Mouse (Mus musculus) liver, adult 2 months (tissue): ENCODE data around the gene Prmt1. TPM values are rescaled to one million over a fixed set of nuclear protein-coding genes. Genes with fewer than 3 reads are reported as not detected.
A peak's percentile ranks its signal among the peaks of the same experiment; 100 is the strongest.

Experiments
- DNase-seq: peaks from one replicate; pipeline ENCODE4 v3.0.0-alpha.2; 2011; ENCODE audit warnings: low read depth, low spot score; ENCODE audit errors: extremely low read depth
- H3K27ac ChIP-seq: fragments of 200-500 bp; replicated peaks from 2 replicates; pipeline ENCODE4 v1.5.1; 2012; ENCODE audit warnings: low read depth, mild to moderate bottlenecking, control low read depth, inconsistent platforms, low read length; ENCODE audit not compliant: insufficient read depth
- H3K27me3 ChIP-seq: fragments of 200-500 bp; 2 replicates; pipeline ENCODE4 v1.6.1; 2012; ENCODE audit warnings: mild to moderate bottlenecking, moderate library complexity, low read length, inconsistent platforms; ENCODE audit not compliant: control insufficient read depth, insufficient read depth
- H3K36me3 ChIP-seq: fragments of 200-500 bp; 2 replicates; pipeline ENCODE4 v1.6.1; 2012; ENCODE audit warnings: low read length, inconsistent platforms; ENCODE audit not compliant: control insufficient read depth, insufficient read depth
- H3K4me1 ChIP-seq: fragments of 200-500 bp; 2 replicates; pipeline ENCODE4 v1.6.1; 2011; ENCODE audit warnings: low read length; ENCODE audit not compliant: control insufficient read depth, insufficient read depth
- H3K4me3 ChIP-seq: fragments of 200-500 bp; 2 replicates; pipeline ENCODE4 v1.5.1; 2011; ENCODE audit warnings: low read depth, mild to moderate bottlenecking, control low read depth, low read length, moderate library complexity; ENCODE audit not compliant: insufficient read depth
- H3K79me2 ChIP-seq: fragments of 200-500 bp; 2 replicates; pipeline ENCODE4 v1.6.1; 2012; ENCODE audit warnings: inconsistent platforms, mild to moderate bottlenecking, low read length, moderate library complexity; ENCODE audit not compliant: control insufficient read depth, insufficient read depth
- H3K9ac ChIP-seq: fragments of 200-500 bp; 2 replicates; pipeline ENCODE4 v1.6.1; 2012; ENCODE audit warnings: low read depth, mild to moderate bottlenecking, control low read depth, inconsistent platforms, low read length
- CTCF ChIP-seq: fragments of 200-500 bp; IDR thresholded peaks from 2 replicates; pipeline ENCODE4 v1.5.1; 2011; ENCODE audit warnings: low read depth, low read length, control low read depth
- POLR2A ChIP-seq: fragments of 200-500 bp; IDR thresholded peaks from 2 replicates; pipeline ENCODE4 v1.6.1; 2011; ENCODE audit warnings: low read length, control low read depth; ENCODE audit not compliant: insufficient read depth; ENCODE audit errors: extremely low read depth
- WGBS: fragments of 180-500 bp; shearing (Covaris S2); methylation state at CpG from one replicate; pipeline ENCODE4 v1.1.7; 2018; 5-methylcytosine and 5-hydroxymethylcytosine counted together
- polyA plus RNA-seq: library from polyadenylated mRNA; depleted of rRNA; stranded (reverse); fragments of >200 nt; gene quantifications from 2 replicates; pipeline ENCODE4 v1.2.3, GENCODE M21; 2012; rRNA removed
- total RNA-seq: library from RNA; depleted of rRNA; stranded (reverse); fragments of >200 nt; gene quantifications from 2 replicates; pipeline ENCODE4 v1.2.3, GENCODE M21; 2014; rRNA removed

The Prmt1 gene
- total and polyA plus RNA-seq, 2 experiments: 15.9 to 36.1 TPM

DNA sequence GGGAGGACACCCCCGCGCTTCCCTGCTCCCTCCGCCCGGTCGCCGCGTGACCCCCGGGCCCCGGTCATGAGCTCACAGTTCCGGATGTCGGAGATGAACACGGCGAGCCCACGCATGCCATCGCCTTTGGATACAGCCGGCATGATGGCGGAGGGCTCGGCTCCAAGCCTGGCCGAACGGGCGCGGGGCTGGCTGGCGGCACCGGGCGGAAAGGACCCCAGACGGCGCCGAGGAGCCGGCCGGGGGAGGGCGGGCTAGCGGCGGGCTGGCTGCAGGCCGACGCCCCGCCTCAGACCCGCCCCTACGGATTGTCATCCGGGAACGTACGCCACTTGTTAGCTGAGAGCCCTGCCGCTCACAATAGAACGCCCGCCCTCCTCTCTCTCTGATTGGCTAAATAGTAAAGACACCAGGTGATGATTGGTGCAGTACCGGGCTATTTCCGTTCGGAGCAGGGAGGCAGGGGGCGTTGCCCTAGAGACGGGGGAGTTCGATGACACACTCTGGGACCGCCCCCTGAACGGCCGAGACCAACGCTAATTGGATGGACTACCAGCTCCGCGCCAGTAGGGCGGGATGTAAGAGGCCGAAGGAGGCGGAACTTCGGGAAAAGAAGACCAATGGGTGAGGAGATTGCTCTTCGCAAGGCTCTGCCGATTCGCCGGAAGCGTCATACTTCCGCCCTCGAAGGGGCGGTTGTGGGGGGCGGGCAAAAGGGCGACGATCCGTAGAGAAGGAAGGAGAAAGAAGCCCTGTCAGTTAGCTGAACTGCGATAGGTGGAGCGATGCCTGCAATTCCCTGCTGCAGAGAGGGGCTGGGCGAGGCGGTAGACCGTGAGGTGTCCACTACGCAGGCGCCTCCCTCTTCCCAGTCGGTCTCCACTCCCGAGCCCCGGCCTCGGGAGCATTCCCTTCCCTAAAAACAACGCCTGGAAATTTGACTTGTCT lies 56.9 kb downstream of the Prmt1 start, which contains the start of gene Ap2a1:
TSS of gene Ap2a1 (minus strand) at position 293 of the 948 bp plus-strand sequence.
- peaks cover 16% of the 10 kb centered on the region for H3K79me2 ChIP-seq
- DNase-seq: peak; percentile 99
- peak within 1 kb of the TSS; percentile 99 for H3K4me3 ChIP-seq
- peak; percentile 83 for TF ChIP-seq POLR2A
- TF ChIP-seq CTCF: no peak
- under 1% methylated on average over 84 of the region's 84 CpGs for WGBS
- H3K4me1 ChIP-seq: peaks cover 7% of the 10 kb centered on the region
- no peaks in the 10 kb centered on the region for H3K36me3 ChIP-seq
- peak within 1 kb of the TSS; percentile 83 for H3K27ac ChIP-seq
- H3K9ac ChIP-seq: peak within 1 kb of the TSS; percentile 99
- no peaks in the 10 kb centered on the region for H3K27me3 ChIP-seq

DNA sequence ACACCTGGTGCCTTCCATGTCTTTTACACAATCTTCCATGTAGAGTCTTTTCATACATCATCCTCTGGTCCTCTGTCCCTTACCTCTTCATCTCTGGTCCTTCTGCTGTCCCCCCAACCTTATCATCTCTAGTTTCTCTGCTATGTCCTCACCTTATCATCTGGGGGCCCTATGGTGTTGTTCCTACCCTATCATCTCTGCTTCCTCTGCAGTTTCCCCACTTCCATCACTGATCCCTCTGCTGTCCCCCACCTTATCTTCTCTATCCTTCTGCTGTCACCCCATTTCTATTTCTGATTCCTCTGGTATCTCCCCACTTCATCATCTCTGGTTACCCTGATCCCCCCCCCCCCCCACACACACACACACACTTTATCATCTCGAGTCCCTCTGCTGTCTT lies 57.8 kb downstream of the Prmt1 start:
- 0% methylated on average over 1 of the region's 1 CpGs for WGBS
- peaks cover 7% of the 10 kb centered on the region for H3K4me1 ChIP-seq
- no peaks in the 10 kb centered on the region for H3K27me3 ChIP-seq

More for the DNA sequence above, 57.8 kb downstream of the Prmt1 start:
- no peak for DNase-seq
- Histone ChIP-seq H3K79me2 (peaks cover 16% of the 10 kb centered on the region), H3K36me3 (peaks cover 2% of the 10 kb centered on the region; the same call in 1 of the 2 replicates), H3K9ac (peak overlapping the region; percentile 99), H3K27ac (no peak overlapping the region), H3K4me3 (peak overlapping the region; percentile 99)
- TF ChIP-seq CTCF (no peak), POLR2A (no peak)

Other genes with a start within 250 kb of the Prmt1 start
Only the 30 nearest of the 35 such genes appear.
- gene Nup62, start 170.5 kb downstream of the Prmt1 start, total RNA-seq: 4.0 and 5.4 TPM in 2 replicates
- 20.4 and 20.6 TPM in 2 replicates for gene Nup62, start 170.5 kb downstream of the Prmt1 start, polyA plus RNA-seq
- gene Il4i1, start 170.2 kb downstream of the Prmt1 start, total RNA-seq: 0.60 and 0.65 TPM in 2 replicates
- gene Il4i1, start 170.2 kb downstream of the Prmt1 start, polyA plus RNA-seq: 0.85 and 1.7 TPM in 2 replicates
- 22.9 and 43.9 TPM in 2 replicates for gene Atf5, start 169.9 kb downstream of the Prmt1 start, total RNA-seq
- 727 and 964 TPM in 2 replicates for gene Atf5, start 169.9 kb downstream of the Prmt1 start, polyA plus RNA-seq
- 23.9 and 35.4 TPM in 2 replicates for gene Akt1s1, start 137.6 kb downstream of the Prmt1 start, total RNA-seq
- 93.9 and 106 TPM in 2 replicates for gene Akt1s1, start 137.6 kb downstream of the Prmt1 start, polyA plus RNA-seq
- gene Tbc1d17, start 137.5 kb downstream of the Prmt1 start, total RNA-seq: 20.2 and 31.5 TPM in 2 replicates
- gene Tbc1d17, start 137.5 kb downstream of the Prmt1 start, polyA plus RNA-seq: 81.1 and 91.6 TPM in 2 replicates
- 20.8 and 24.0 TPM in 2 replicates for gene Pnkp, start 129.4 kb downstream of the Prmt1 start, total RNA-seq
- gene Pnkp, start 129.4 kb downstream of the Prmt1 start, polyA plus RNA-seq: 42.5 and 45.7 TPM in 2 replicates
- 17.0 and 32.8 TPM in 2 replicates for gene Ptov1, start 116.8 kb downstream of the Prmt1 start, total RNA-seq
- gene Ptov1, start 116.8 kb downstream of the Prmt1 start, polyA plus RNA-seq: 76.1 and 91.6 TPM in 2 replicates
- 11.6 and 16.6 TPM in 2 replicates for gene Med25, start 93.9 kb downstream of the Prmt1 start, total RNA-seq
- 114 TPM in 2 replicates for gene Med25, start 93.9 kb downstream of the Prmt1 start, polyA plus RNA-seq
- 5.7 and 6.8 TPM in 2 replicates for gene Fuz, start 90.5 kb downstream of the Prmt1 start, total RNA-seq
- gene Fuz, start 90.5 kb downstream of the Prmt1 start, polyA plus RNA-seq: 16.6 and 25.1 TPM in 2 replicates
- 14.5 and 18.3 TPM in 2 replicates for gene Ap2a1, start 57.1 kb downstream of the Prmt1 start, total RNA-seq
- 32.8 and 38.2 TPM in 2 replicates for gene Ap2a1, start 57.1 kb downstream of the Prmt1 start, polyA plus RNA-seq
- not detected in 2 replicates for gene Tsks, start 43.4 kb downstream of the Prmt1 start, total RNA-seq
- 0.20 and 0.51 TPM in 2 replicates for gene Tsks, start 43.4 kb downstream of the Prmt1 start, polyA plus RNA-seq
- gene Cpt1c, start 11.7 kb downstream of the Prmt1 start, total RNA-seq: 0.09 and 0.34 TPM in 2 replicates
- 0.71 and 0.91 TPM in 2 replicates for gene Cpt1c, start 11.7 kb downstream of the Prmt1 start, polyA plus RNA-seq
- 58.5 and 59.0 TPM in 2 replicates for gene Irf3, start 11.1 kb upstream of the Prmt1 start, total RNA-seq
- gene Irf3, start 11.1 kb upstream of the Prmt1 start, polyA plus RNA-seq: 82.0 and 101 TPM in 2 replicates
- 4.2 and 5.6 TPM in 2 replicates for gene Bcl2l12, start 12.1 kb upstream of the Prmt1 start, total RNA-seq
- 13.3 and 14.5 TPM in 2 replicates for gene Bcl2l12, start 12.1 kb upstream of the Prmt1 start, polyA plus RNA-seq
- gene Scaf1, start 29.8 kb upstream of the Prmt1 start, total RNA-seq: 4.4 and 9.7 TPM in 2 replicates
- 25.7 and 31.8 TPM in 2 replicates for gene Scaf1, start 29.8 kb upstream of the Prmt1 start, polyA plus RNA-seq
- gene Rras, start 31.4 kb upstream of the Prmt1 start, total RNA-seq: 8.9 and 13.9 TPM in 2 replicates
- 53.4 and 54.9 TPM in 2 replicates for gene Rras, start 31.4 kb upstream of the Prmt1 start, polyA plus RNA-seq
- 1.2 and 1.7 TPM in 2 replicates for gene Prr12, start 66.3 kb upstream of the Prmt1 start, total RNA-seq
- gene Prr12, start 66.3 kb upstream of the Prmt1 start, polyA plus RNA-seq: 2.7 and 3.7 TPM in 2 replicates
- 20.1 and 22.8 TPM in 2 replicates for gene Nosip, start 75.9 kb upstream of the Prmt1 start, total RNA-seq
- gene Nosip, start 75.9 kb upstream of the Prmt1 start, polyA plus RNA-seq: 31.4 and 35.8 TPM in 2 replicates
- gene Prrg2, start 76.1 kb upstream of the Prmt1 start, total RNA-seq: 26.1 and 32.8 TPM in 2 replicates
- 74.1 and 83.8 TPM in 2 replicates for gene Prrg2, start 76.1 kb upstream of the Prmt1 start, polyA plus RNA-seq
- gene Rcn3, start 105.7 kb upstream of the Prmt1 start, total RNA-seq: 6.7 and 8.8 TPM in 2 replicates
- 14.9 and 16.3 TPM in 2 replicates for gene Rcn3, start 105.7 kb upstream of the Prmt1 start, polyA plus RNA-seq
- 163 and 188 TPM in 2 replicates for gene Fcgrt, start 117.3 kb upstream of the Prmt1 start, total RNA-seq
- 170 and 193 TPM in 2 replicates for gene Fcgrt, start 117.3 kb upstream of the Prmt1 start, polyA plus RNA-seq
- 355 and 400 TPM in 2 replicates for gene Rps11, start 137.9 kb upstream of the Prmt1 start, total RNA-seq
- 95.1 and 111 TPM in 2 replicates for gene Rps11, start 137.9 kb upstream of the Prmt1 start, polyA plus RNA-seq
- 1,440 and 1,681 TPM in 2 replicates for gene Rpl13a, start 142.2 kb upstream of the Prmt1 start, total RNA-seq
- 488 and 544 TPM in 2 replicates for gene Rpl13a, start 142.2 kb upstream of the Prmt1 start, polyA plus RNA-seq
- 0.13 TPM in 1 of 2 replicates, not detected in the other for gene Gm45713, start 149.7 kb upstream of the Prmt1 start, total RNA-seq
- 0.98 TPM in 1 of 2 replicates, not detected in the other for gene Gm45713, start 149.7 kb upstream of the Prmt1 start, polyA plus RNA-seq
- 3.2 and 5.4 TPM in 2 replicates for gene Flt3l, start 149.9 kb upstream of the Prmt1 start, total RNA-seq
- 20.8 and 30.8 TPM in 2 replicates for gene Flt3l, start 149.9 kb upstream of the Prmt1 start, polyA plus RNA-seq
- 48.0 and 59.1 TPM in 2 replicates for gene Pih1d1, start 167.7 kb upstream of the Prmt1 start, total RNA-seq
- gene Pih1d1, start 167.7 kb upstream of the Prmt1 start, polyA plus RNA-seq: 62.1 and 66.4 TPM in 2 replicates
- gene Aldh16a1, start 168.0 kb upstream of the Prmt1 start, total RNA-seq: 33.3 and 47.6 TPM in 2 replicates
- 116 and 162 TPM in 2 replicates for gene Aldh16a1, start 168.0 kb upstream of the Prmt1 start, polyA plus RNA-seq
- gene Slc17a7, start 177.4 kb upstream of the Prmt1 start, total RNA-seq: 0.07 TPM in 1 of 2 replicates, not detected in the other
- not detected in 2 replicates for gene Slc17a7, start 177.4 kb upstream of the Prmt1 start, polyA plus RNA-seq
- not detected in 2 replicates for gene Gfy, start 193.0 kb upstream of the Prmt1 start, total RNA-seq
- gene Gfy, start 193.0 kb upstream of the Prmt1 start, polyA plus RNA-seq: not detected in 2 replicates
- gene Pth2, start 194.4 kb upstream of the Prmt1 start, total RNA-seq: not detected in 2 replicates
- gene Pth2, start 194.4 kb upstream of the Prmt1 start, polyA plus RNA-seq: not detected in 2 replicates